Mouse (Mus musculus) CH12.LX (cell line): ENCODE measurements around the gene Ggcx.

Source experiments
- CTCF ChIP-seq, 2 experiments: IDR thresholded peaks in 1 of 2; conservative IDR thresholded peaks in 1 of 2; 2 replicates each; pipeline ENCODE4 v1.5.1; 2011 to 2012; ENCODE audit warnings: low read depth in 2 of 2, low read length in 2 of 2, improper control_type of control experiment in 1 of 2, inconsistent platforms in 1 of 2, mild to moderate bottlenecking in 1 of 2, moderate library complexity in 1 of 2
- EP300 ChIP-seq: IDR thresholded peaks from 2 replicates; pipeline ENCODE4 v1.6.1; 2011; ENCODE audit warnings: low read length, improper control_type of control experiment
- IRF4 ChIP-seq: IDR thresholded peaks from 2 replicates; pipeline ENCODE4 v1.6.1; 2014; ENCODE audit warnings: low read depth, mild to moderate bottlenecking, inconsistent platforms, low read length, improper control_type of control experiment
- MAFK ChIP-seq: IDR thresholded peaks from 2 replicates; pipeline ENCODE4 v1.6.1; 2011; ENCODE audit warnings: low read length, improper control_type of control experiment; ENCODE audit not compliant: insufficient replicate concordance
- POLR2A ChIP-seq: IDR thresholded peaks from 2 replicates; pipeline ENCODE4 v1.6.1; 2011; ENCODE audit warnings: low read depth, mild to moderate bottlenecking, improper control_type of control experiment, low read length

DNA sequence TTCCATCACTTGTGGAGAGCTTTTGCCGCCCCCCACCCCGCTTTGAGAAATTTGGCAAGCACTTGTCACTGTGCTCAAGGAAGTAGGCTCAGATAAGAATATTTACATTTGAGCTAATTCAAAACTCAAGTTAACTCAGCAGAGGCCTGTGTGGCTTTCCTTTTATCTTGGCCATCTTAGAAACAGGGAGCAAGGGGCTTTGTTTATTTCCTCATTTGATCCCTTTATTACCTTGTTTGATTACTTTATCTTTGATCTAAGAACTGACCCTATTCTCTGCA lies 66.3 kb downstream of the Ggcx start:
- no peak for TF ChIP-seq CTCF (conservative IDR thresholded peaks at IDR 0.05 in 1 of 2, IDR thresholded peaks at IDR 0.05 in 1 of 2; ENCODE audit: low read depth in 2 of 2, low read length in 2 of 2)
- no peak for TF ChIP-seq POLR2A
- no peak for TF ChIP-seq IRF4
- no peak for TF ChIP-seq EP300
- no peak for TF ChIP-seq MAFK
